8 mouse cellular contexts compared by ENCODE assay signal in the genomic region with DNA sequence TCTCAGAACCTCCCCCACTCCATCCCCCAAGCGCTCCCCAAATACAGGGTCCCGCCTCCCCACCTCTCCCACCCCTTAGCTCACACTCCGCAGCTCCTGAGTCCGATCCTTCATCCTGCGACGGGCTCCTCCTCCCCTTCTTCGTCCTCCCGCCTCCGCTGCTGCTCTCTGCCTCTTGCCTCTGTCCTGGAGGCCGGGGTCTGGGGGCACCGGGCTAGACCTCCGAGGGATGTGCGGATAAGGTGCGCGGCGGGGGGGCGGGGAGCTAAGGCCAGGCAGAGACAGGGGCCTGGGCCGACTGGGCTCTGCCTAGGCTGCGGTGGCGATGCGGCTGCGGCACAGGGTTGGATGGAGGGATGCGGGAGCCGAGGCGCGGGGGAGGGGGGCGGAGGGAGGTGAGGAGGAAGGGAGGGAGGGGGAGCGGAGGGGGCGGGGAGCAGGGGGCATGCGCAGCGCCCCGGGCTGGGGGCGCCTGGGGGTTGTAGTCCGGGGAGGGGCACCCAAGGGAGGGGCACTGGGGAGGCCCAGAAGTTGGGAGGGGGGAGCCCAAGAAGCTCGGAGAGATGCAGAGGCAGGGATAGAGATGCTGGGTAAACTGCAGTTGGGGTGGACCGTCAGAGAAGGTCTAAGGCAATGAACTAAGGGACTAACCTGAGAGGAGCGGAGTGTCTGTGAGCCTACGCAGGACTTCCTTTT. TPM values are rescaled to one million over a fixed set of nuclear protein-coding genes. Genes with fewer than 3 reads are reported as not detected.
DNase-seq lines count a peak whose midpoint lies in the region; ATAC-seq and TF ChIP-seq lines count a peak whose summit lies in the region.

A gene (plus strand): TSS at position 119 of the 696 bp plus-strand sequence.
A gene (minus strand): TSS at position 374 of the 696 bp plus-strand sequence.

- no peaks in the 10 kb centered on the region for H3K4me1 ChIP-seq in embryonic fibroblast, embryonic 13.5 days (ENCODE audit: control insufficient read depth, insufficient read depth, low read length)
- peaks cover 13% of the 10 kb centered on the region for H3K4me1 ChIP-seq in hindbrain, embryonic 14.5 days (replicated peaks; ENCODE audit: control insufficient read depth, insufficient read depth, low read length)
- H3K4me1 ChIP-seq in limb, embryonic 13.5 days, result peaks cover 25% of the 10 kb centered on the region

- peak within 1 kb of the TSS; percentile 71 for H3K4me3 ChIP-seq in gastrocnemius, adult 2 months
- peak within 1 kb of the TSS; percentile 38 for H3K4me3 ChIP-seq in embryonic fibroblast, embryonic 13.5 days (ENCODE audit: insufficient read depth, low read length)
- H3K4me3 ChIP-seq in hindbrain, embryonic 14.5 days (replicated peaks; ENCODE audit: low read length), result peak within 1 kb of the TSS; percentile 85
- peak within 1 kb of the TSS; percentile 71 for H3K4me3 ChIP-seq in limb, embryonic 13.5 days

- DNase-seq in gastrocnemius, adult 2 months, result peak; percentile 63
- DNase-seq in gastrocnemius, adult 8-10 months (ENCODE audit: low spot score in 2 of 2), result no peak
- peak; percentile 94 for DNase-seq in brain, adult 2 months (ENCODE audit: low read depth, low spot score)
- DNase-seq in hindbrain, embryonic 14.5 days (ENCODE audit: low spot score), result peak; percentile 76
- DNase-seq in right cerebral cortex, adult 2 months (ENCODE audit: low spot score in 2 of 2), result peak; percentile 62 to 65
- no peak for DNase-seq in spleen, adult 18-20 months

- peak within 1 kb of the TSS; percentile 71 for H3K27ac ChIP-seq in gastrocnemius, adult 2 months
- no peak within 1 kb of the TSS for H3K27ac ChIP-seq in embryonic fibroblast, embryonic 13.5 days (ENCODE audit: insufficient read depth, low read length)
- H3K27ac ChIP-seq in hindbrain, embryonic 14.5 days, result peak within 1 kb of the TSS; percentile 93
- H3K27ac ChIP-seq in limb, embryonic 13.5 days, result peak within 1 kb of the TSS; percentile 77; the same call in 1 of the 2 replicates

- intact Hi-C loops in gastrocnemius, adult 2 months (cut with DNase I), result no loop called here

- peak; percentile 89 for ATAC-seq in hindbrain, embryonic 14.5 days (ENCODE audit: low FRiP score)
- peak; percentile 77 for ATAC-seq in limb, embryonic 13.5 days (ENCODE audit: low FRiP score, low read depth)

- TF ChIP-seq CTCF in gastrocnemius, adult 2 months (IDR thresholded peaks at IDR 0.05), result no peak
- no peak for TF ChIP-seq CTCF in embryonic fibroblast, embryonic 13.5 days (IDR thresholded peaks at IDR 0.05; ENCODE audit: borderline replicate concordance, insufficient read depth, low read length)

- peak within 1 kb of the TSS; percentile 96 for H3K9ac ChIP-seq in hindbrain, embryonic 14.5 days
- H3K9ac ChIP-seq in limb, embryonic 13.5 days, result peak within 1 kb of the TSS; percentile 81

- TF ChIP-seq POLR2A in embryonic fibroblast, embryonic 13.5 days (IDR thresholded peaks at IDR 0.05; ENCODE audit: low read depth, low read length), result no peak

- peak within 1 kb of the TSS; percentile 84 for H3K4me2 ChIP-seq in hindbrain, embryonic 14.5 days (replicated peaks)
- peak within 1 kb of the TSS; percentile 82 for H3K4me2 ChIP-seq in limb, embryonic 13.5 days (replicated peaks)

- 3% methylated on average over 32 of the region's 38 CpGs for WGBS in hindbrain, embryonic 14.5 days
- WGBS in limb, embryonic 13.5 days, result 3% methylated on average over 29 of the region's 38 CpGs

- H3K36me3 ChIP-seq in hindbrain, embryonic 14.5 days (replicated peaks; ENCODE audit: control insufficient read depth, insufficient read depth), result no peaks in the 10 kb centered on the region
- H3K36me3 ChIP-seq in limb, embryonic 13.5 days, result no peaks in the 10 kb centered on the region

- H3K27me3 ChIP-seq in hindbrain, embryonic 14.5 days (ENCODE audit: control insufficient read depth, insufficient read depth, low read length), result no peaks in the 10 kb centered on the region
- no peaks in the 10 kb centered on the region for H3K27me3 ChIP-seq in limb, embryonic 13.5 days

- H3K9me3 ChIP-seq in hindbrain, embryonic 14.5 days (ENCODE audit: control insufficient read depth, low read length), result no peaks in the 10 kb centered on the region
- H3K9me3 ChIP-seq in limb, embryonic 13.5 days, result no peaks in the 10 kb centered on the region

RNA-seq across cellular contexts. Expression of the first gene that starts in this region (rescaled TPM):
- total RNA-seq in gastrocnemius, adult 2 months (2021), result 10 to 100 TPM; 55.4 to 59.0 TPM
- total RNA-seq in gastrocnemius, adult 8-10 months (2022), result 10 to 100 TPM; 44.5 to 64.1 (median 50.8) TPM
- 70.3 and 90.0 TPM in 2 replicates for polyA plus RNA-seq in embryonic fibroblast, embryonic 13.5 days (2011; ENCODE audit: insufficient read length, low read depth, missing spikeins)
- polyA plus RNA-seq in hindbrain, embryonic 14.5 days (2014; fragmentation: Nextera tagmentation; extraction: Ambion mirVana), result 9.6 and 10.6 TPM in 2 replicates
- polyA plus RNA-seq in limb, embryonic 13.5 days (2015; fragmentation: Nextera tagmentation; extraction: Ambion mirVana), result 53.2 and 55.6 TPM in 2 replicates

RNA-seq across cellular contexts. Expression of the second gene that starts in this region (rescaled TPM):
- 1 to 10 TPM; 1.0 TPM for total RNA-seq in gastrocnemius, adult 2 months (2021)
- total RNA-seq in gastrocnemius, adult 8-10 months (2022), result 1 to 10 TPM in 1 of 4 experiments, under 1 TPM in 3; 0.53 to 1.0 (median 0.75) TPM
- polyA plus RNA-seq in embryonic fibroblast, embryonic 13.5 days (2011; ENCODE audit: insufficient read length, low read depth, missing spikeins), result 1.8 and 4.4 TPM in 2 replicates
- 59.7 and 66.2 TPM in 2 replicates for polyA plus RNA-seq in hindbrain, embryonic 14.5 days (2014; fragmentation: Nextera tagmentation; extraction: Ambion mirVana)
- polyA plus RNA-seq in limb, embryonic 13.5 days (2015; fragmentation: Nextera tagmentation; extraction: Ambion mirVana), result 7.7 and 8.1 TPM in 2 replicates

Comparison
In these comparisons a context has a peak if more than half of its experiments do, and no peak if none do; other contexts are left out.
1. DNase-seq: peak in gastrocnemius, adult 2 months (single experiment), brain, adult 2 months (single experiment), hindbrain, embryonic 14.5 days (single experiment) and right cerebral cortex, adult 2 months (2 of 2); none in gastrocnemius, adult 8-10 months (0 of 2) and spleen, adult 18-20 months (0 of 2).
2. Peak in every context shown above with its lines, with median percentiles within 50 percentile points of each other: H3K4me3 ChIP-seq.